Mouse (Mus musculus): ENCODE measurements around the gene Ankrd36.

- no peak for TF ChIP-seq POLR2A (IDR thresholded peaks at IDR 0.05; ENCODE audit: low read depth, low read length)
- no peak for TF ChIP-seq CTCF (IDR thresholded peaks at IDR 0.05; ENCODE audit: extremely low read depth, insufficient read length, insufficient replicate concordance, low read depth, low read length)
These were observed 114.8 kb downstream of the Ankrd36 start for GRCm38 (mm10) chr11:5684283-5684682.

Measured in small intestine, adult 2 months (tissue).